Mouse (Mus musculus) c-Kit-positive CD71-negative TER-119-negative erythroid progenitor cells, embryonic 14.5 days (primary cell): ENCODE data around the gene Krt42.
"Not testable (repeated sequence)": the region's sequence is repeated elsewhere in the genome, so short reads cannot be mapped to it uniquely, and the experiment has no call there.

Source experiments
- DNase-seq: peaks from one replicate; pipeline ENCODE4 v3.0.0-alpha.2; 2013; ENCODE audit warnings: low read depth

The Krt42 gene

DNA sequence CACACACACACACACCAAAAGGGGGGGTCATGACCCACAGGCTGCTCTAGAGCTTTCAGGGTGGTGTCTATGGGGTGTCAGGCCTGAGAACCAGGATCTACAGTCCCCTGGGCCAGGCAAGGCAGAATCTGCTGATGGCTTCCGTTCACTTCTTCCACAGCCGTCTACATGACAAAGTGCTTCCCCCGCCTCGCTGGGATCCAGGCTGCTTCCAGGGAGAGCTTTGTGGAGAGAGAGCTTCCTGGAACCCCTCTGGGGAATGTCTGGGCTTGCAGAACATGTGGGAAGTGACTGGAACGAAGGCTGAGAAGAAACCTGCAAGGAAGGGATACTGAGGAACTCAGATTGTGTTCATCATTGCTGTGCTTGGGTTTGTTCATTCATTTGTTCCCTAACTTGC is 9.1 kb upstream of the Krt42 start:
- DNase-seq, result no peak

DNA sequence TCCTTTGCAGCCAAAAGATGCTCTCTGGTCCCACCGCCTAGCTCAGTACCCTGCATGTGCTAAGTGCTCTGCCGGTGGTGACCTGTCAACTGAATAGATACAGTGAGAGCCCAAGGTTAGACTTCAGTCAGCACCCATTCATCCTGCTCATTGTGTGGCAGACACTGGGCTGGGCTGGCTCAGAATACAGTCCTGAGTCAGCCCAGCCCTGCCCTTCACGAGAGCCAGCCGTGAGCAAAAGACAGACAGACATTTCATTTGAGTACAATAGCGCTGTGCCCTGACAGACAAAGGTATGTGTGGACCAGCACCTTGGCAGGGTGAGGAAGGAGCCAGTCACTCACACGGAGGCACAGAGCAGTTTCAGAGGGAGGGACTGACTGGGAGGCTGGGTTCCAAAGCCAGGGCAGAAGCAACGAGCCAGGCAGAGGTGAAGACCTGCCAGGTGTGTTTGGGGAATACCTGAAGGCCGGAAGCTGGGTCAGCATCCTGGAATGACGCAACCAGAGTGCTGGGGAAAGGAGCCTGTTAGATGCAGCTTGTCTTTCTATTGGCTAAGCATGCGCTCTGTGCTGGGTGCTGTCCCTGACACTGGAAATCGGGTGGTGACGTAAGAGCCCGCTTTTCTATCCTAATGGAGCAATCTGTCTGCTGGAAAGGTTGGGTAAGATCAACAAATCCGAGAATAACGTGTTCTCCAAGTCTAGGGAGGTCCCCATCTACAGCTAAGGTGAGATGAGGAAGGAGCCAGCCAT is 8.2 kb upstream of the Krt42 start:
- DNase-seq, result no peak

DNA sequence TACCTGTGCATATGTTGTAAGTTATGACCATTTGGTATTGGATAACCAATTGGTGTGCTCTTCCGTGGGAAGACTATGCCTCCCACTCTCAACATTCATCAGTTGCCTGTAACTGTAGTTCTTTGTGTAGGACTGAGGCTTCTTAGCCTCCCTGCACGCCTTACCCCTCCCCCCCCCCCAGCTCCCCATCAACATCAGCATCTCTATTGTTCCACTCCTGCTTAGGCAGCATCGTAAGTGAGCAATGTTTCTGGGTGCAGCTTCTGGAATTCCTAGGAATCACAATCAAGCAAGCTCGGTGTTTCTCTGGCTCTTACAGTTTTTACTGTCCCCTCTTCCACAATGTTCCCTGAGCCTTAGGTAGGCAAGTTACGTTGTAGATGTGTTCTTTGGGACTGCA is 5.8 kb upstream of the Krt42 start:
- DNase-seq, result no peak

DNA sequence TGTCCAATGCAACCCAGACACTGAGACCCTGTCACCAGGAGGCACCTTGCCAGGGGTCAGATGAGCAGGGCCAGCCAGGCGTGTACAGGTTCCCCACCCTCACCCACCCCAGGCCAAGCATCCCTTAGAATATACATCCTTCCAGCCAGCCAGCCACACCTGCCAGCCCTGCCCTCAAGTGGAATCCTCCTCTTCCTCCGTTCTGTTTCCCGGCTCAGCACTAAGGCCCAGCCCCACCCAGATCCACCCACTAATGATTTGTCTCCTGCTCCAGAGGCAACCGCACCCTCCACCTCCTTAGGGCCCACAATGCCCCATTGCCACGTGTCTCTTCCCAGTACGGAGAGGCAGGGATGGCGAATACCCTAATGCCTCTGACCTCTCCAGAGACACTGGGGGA is 5.0 kb upstream of the Krt42 start:
- no peak for DNase-seq

DNA sequence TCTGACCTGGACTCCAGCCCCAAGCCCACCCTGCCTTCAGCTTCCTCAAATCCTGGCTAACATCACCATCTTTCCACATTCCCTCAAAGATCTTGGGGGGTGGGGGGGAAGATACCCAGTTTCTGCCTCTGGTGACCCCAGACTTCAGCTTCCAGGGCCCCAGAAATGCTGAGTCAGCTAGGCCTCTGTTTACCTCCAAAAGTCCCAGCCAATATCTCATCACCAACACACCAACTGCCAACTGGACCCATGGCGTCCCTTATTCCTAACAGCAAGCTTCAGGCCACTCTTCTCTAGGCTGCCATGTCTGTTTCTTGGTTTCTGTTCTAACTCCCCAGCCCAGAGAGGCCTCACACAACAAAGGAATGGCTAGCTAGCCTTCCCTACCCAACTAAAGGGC is 2.2 kb upstream of the Krt42 start:
- DNase-seq, result no peak

DNA sequence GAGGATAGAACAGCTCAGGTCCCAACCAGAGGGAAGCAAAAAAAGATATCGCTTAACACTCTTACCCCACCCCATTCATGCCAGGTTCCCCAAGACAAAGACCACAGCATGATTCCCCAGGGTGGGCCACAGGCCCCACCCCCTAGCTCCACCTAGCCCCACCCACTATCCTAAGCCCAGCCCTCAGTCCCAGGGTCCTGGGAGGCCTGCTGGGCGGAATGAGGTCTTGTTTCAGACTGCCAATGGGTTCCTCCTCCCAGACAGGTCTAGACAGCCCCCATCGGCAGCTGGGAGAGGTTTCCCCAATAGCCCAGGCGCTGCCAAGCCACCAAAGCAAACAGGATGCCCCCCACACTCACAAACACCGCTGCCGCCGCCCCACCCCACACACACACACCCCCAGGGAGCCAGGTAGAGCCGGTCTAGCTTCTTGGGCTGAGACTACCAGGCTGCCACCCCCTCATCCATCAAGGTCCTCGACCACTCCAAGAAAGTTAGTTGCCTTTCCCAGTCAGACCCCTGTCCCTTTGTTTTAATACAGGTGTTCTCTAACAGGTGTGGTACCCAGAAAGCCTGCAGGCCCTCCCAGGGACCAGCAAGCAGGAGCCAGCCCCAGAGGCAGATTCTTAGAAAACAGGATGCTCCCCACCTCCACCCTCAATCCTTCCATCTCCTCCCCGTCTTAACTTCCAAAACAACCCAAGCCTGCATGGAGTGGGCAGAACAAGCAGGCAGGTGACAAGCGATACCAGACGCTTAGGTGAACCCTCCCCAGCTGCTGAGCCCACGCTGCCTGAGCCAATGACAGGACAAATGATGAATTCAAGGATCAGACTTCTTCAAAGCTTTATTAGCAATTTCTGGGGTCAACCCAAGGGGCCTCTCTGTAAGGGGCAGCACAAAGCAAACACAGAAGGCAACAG is 7.4 kb downstream of the Krt42 start:
- DNase-seq, result no peak

DNA sequence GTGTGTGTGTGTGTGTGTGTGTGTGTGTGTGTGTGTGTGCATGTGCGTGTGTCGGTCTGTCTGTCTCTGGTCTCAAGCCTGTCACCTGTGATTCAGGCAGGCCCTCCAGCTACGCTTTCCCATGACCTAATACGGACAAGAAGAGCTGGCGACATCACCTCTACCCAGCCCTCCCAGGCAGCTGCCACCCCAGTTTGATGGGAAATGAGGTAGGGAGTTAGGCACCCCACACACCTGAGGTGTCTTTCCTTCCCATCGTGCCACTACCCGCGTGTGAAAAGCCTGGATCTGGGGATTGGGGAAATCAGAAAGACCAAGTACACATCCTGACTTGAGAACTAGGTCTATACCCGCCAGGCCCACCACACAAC is 8.5 kb downstream of the Krt42 start:
- DNase-seq, result no peak

DNA sequence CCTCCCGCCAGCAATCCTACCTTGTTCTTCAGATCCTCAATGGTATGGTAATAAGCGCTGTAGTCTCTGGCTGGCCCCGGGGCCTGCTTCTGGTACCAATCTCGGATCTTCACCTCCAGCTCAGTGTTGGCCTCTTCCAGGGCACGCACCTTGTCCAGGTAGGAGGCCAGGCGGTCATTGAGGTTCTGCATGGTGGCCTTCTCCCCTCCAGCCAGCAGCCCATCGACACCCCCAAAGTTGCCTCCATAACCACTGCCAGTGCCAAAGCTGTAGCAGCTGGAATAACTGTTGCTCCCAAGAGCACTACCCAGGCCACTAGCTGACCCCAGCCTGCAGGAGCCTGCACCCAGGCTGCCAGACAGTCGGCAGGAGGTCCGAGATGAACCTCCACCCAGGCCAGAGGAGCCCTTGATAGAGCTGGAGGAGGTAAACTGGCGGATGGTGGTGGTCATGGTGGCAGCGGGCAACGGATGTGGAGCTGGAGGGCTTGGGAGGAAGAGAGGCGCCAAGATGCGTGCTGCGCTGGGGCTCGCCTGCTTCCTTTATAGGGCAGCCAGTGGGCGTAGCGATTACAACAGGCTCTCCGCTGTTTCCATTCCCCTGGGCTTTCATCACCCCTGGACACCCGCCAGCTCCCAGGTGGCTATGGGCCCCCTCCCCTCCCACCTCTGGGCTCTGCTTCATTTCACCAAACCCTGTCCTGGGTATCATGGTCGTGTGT is 9.0 kb downstream of the Krt42 start, which contains the start of gene Krt17:
Krt17 (minus strand) TSS at position 516 of the 721 bp plus-strand sequence.
- DNase-seq, result no peak

DNA sequence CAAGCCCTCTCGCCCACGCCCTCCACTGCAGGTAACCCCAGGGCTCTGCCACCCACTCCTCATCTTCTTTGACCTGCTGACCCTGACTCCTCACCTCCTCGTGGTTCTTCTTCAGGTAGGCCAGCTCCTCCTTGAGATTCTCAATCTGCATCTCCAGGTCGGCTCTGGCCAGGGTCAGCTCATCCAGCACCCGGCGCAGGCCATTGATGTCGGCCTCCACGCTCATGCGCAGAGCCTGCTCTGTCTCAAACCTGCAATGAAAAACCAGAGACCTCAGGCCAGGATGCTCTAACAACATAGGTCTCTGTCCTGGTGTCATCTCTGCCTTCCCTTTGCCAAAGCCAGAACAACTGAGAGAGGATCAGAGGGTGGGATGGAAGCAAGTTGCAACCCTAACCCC is 10.6 kb downstream of the Krt42 start:
- no peak for DNase-seq

DNA sequence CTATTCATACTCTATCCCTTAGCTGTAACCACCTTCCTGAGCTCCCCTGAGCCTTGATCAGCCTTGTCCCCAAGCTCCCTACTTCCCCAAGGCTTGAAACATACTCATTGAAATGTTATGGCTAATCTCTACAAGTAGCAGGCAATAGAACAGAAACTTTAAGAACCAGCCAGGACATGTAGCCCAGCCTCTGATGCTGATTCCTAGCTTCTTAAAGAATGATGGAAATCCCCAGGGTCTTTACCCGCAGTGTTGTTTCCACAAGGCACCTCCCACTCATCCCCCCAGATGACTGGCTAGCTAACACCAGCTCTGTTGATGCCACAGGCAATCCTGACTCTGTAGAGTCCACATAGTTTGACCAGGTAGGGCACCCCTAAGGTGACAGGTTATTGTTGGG is 11.7 kb downstream of the Krt42 start:
- DNase-seq, result no peak

DNA sequence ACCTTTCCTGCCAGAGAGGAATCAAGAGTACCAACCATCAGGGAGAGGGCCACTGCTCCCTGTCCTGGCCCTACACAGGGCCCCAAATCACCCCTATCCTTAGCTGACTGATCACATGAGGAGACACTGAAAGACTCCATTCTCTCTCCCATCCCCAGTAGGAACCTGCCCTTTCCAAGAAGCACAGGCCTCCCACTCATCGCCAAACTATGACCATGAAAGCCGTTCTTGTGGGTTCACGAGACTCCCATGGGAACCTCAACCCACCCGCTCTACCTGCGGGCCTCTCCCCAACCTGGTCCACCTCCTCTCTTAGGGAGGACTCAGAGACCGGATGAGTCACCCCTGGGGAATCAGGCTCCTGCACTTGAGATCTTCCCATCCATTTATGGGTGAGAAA is 14.2 kb downstream of the Krt42 start:
- DNase-seq, result no peak

DNA sequence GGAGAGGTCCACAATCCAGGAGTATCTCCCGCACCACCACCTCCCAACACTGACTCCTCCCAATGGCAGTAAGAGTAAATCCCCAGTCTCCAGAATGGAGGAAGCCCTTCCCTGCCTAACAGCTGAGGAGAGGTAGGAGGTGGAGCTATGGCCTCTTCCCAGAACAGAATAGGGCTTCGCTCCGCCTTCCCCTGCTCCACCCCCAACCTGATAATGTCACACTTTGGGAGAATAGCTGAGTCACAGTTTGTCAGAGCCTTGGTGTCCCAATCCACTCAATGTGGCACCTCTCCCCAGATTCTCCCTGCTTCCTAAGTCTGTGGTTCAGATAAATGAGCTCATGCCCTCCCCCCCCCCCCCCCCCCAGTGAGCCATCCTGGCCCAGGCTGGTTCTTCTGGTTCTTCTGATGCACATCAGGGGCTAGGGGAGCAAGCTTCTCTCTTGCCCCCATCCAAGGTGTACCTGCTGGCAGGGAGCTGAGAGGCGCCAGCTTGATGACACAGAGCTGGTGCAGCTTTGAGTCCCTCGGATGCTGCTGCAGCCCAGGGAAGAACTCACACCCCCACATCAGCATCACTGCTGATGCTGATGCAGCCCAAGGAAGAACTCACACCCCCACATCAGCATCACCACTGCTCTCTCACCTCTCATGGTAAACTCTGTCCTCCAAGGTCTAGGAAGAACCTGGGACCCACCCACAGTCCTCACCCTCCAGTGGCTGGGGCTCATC is 15.1 kb downstream of the Krt42 start:
- DNase-seq, result no peak

DNA sequence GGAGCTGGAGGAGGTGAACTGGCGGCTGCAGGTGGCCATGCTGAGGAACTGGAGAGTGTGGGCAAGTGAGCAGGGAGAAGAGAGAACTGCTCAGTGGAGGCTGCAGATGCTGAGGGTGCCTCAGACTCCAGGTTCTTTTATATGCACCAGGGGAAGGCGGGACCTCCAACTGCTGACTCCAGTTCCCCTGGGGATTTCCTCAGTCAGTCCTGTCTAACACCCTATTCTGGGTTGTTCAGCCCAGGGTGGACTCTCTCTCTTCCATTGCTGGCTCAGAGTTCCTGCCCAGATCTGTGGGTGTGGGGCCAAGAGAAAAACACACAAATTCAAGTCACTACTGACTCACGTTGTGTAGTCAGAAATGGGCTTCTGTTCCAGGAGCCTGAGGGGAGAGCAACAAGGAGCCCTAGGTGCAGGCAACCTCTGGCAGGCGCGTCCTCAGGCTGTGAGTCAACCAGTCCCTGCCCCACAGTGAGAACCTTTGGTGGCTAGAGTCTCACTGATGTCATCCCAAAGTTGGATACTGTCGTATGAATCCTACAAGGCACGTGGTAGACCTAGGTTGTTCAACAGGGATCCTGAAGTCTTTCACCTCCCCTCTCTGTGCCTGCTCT is 20.7 kb downstream of the Krt42 start, which contains the start of gene Krt16:
Krt16 (minus strand) TSS at position 51 of the 614 bp plus-strand sequence.
- DNase-seq, result no peak

DNA sequence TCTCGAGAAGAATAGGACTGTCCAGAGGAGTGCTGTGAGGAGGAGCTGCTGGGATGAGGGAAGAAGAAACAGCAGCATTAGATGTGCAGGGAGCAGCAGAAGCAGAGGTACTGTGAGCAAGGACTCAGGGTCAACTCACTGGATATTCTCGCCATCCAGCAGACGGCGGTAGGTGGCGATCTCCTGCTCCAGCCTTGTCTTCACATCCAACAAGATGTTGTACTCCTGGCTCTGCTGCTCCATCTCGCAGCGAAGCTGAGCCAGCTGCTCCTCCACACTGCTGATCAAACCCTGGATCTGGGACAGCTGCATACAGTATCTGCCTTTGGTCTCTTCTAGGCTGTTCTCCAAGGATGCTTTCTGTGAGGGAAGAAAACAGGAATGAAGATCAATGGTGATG is 23.2 kb downstream of the Krt42 start:
- not testable (repeated sequence) for DNase-seq

DNA sequence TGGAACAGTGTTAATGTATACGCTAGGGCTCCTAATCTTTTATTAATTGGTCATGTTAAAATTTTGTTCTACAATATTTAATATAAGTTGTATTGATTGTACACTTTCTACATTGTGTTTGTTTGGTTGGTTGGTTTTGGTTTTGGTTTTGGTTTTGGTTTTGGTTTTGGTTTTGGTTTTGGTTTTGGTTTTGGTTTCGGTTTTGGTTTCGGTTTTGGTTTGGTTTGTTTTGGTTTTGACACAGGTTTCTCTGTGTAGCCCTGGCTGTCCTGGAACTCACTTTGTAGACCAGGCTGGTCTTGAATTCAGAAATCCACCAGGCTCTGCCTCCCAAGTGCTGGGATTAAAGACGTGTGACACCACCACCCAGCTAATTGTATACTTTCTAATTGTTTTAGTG is 29.4 kb downstream of the Krt42 start:
- not testable (repeated sequence) for DNase-seq

DNA sequence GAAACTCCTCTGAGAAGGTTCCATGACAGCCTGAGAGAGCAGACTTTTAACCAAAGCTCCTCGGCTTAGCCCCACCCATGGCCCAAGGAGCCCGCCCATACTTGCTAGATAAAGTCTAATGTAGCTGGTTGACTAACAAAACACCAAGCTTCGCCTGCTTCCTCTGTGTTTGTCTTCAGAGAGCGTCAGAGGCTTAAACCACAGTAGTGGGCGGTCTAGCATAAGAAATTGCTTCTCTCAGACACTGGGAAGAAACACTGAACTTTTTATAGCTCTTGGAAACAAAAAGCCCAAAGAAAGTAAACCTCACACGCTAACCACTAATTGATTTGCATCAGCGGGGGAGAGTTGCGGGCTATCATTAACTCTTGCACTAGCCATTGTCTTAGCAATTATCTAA is 47.9 kb downstream of the Krt42 start:
- DNase-seq, result no peak

DNA sequence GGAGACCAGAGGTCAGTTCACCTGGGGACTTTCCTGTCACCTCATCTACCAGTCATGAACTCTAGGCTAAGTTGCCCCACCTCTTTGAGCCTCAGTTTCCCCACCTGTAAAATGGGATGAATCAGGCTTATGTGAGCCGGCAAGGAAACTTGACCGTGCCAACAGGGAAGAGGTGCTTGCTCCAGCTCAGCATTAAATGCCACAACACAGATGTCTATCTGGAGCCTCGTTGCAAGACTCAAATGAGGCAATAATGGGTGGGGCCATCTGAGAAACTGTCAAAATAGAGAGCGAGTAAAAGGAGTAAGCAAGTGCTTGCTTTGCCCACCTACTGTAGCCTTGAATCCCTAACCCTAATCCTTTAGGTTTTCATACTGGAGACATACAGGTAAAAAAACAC is 50.4 kb downstream of the Krt42 start:
- DNase-seq, result no peak
